Mouse (Mus musculus) neural tube, embryonic 13.5 days (tissue): Measurements from ENCODE around the gene Ppib. TPM values are rescaled to one million over a fixed set of nuclear protein-coding genes. Genes with fewer than 3 reads are reported as not detected.

Experiments used
- ATAC-seq: fragments of 200-750 bp; cut with Nextera tagmentation; 2 replicates; pipeline ENCODE4 v1.8.0; 2017; ENCODE audit warnings: low read depth, mild to moderate bottlenecking, moderate TSS enrichment, moderate library complexity
- H3K27ac ChIP-seq: fragments of 300-500 bp; sonication (generic); replicated peaks from 2 replicates; pipeline ENCODE4 v1.5.1; 2015; ENCODE audit warnings: moderate library complexity, mild to moderate bottlenecking, inconsistent platforms
- H3K27me3 ChIP-seq: fragments of 300-500 bp; sonication (generic); 2 replicates; pipeline ENCODE4 v1.6.1; 2015; ENCODE audit warnings: mild to moderate bottlenecking, inconsistent platforms
- H3K36me3 ChIP-seq: fragments of 300-500 bp; sonication (generic); 2 replicates; pipeline ENCODE4 v1.6.1; 2015; ENCODE audit warnings: mild to moderate bottlenecking, inconsistent platforms
- H3K4me1 ChIP-seq: fragments of 300-500 bp; sonication (generic); replicated peaks from 2 replicates; pipeline ENCODE4 v1.6.1; 2015; ENCODE audit warnings: inconsistent platforms
- H3K4me2 ChIP-seq: fragments of 300-500 bp; sonication (generic); 2 replicates; pipeline ENCODE4 v1.6.1; 2015; ENCODE audit warnings: inconsistent platforms, mild to moderate bottlenecking, moderate library complexity
- H3K4me3 ChIP-seq: fragments of 300-500 bp; sonication (generic); 2 replicates; pipeline ENCODE4 v1.5.1; 2015; ENCODE audit warnings: mild to moderate bottlenecking, inconsistent platforms
- H3K9ac ChIP-seq: fragments of 300-500 bp; sonication (generic); 2 replicates; pipeline ENCODE4 v1.6.1; 2015; ENCODE audit warnings: moderate library complexity, mild to moderate bottlenecking, inconsistent platforms
- H3K9me3 ChIP-seq: fragments of 300-500 bp; sonication (generic); 2 replicates; pipeline ENCODE4 v1.6.1; 2016; ENCODE audit warnings: inconsistent platforms
- WGBS: fragments of 180-500 bp; shearing (Covaris S2); methylation state at CpG from one replicate; pipeline ENCODE4 v1.1.7; 2015; 5-methylcytosine and 5-hydroxymethylcytosine counted together
- polyA plus RNA-seq: library from polyadenylated mRNA; unstranded; fragments of >200 nt; fragmentation: Nextera tagmentation; extraction: Ambion mirVana; gene quantifications from 2 replicates; pipeline ENCODE4 v1.2.1, GENCODE M21; 2015

Ppib gene
- polyA plus RNA-seq, 1 experiment from 2014 or later, result 438 TPM

- 0% methylated on average over 20 of the region's 20 CpGs for WGBS
Observed at GRCm38 (mm10) chr9:66060308-66060647, 256 bp downstream of the Ppib start.

GRCm38 (mm10) chr9:66060986-66061385 lies 964 bp downstream of the Ppib start:
- Histone ChIP-seq H3K4me1 (peaks cover 26% of the 10 kb centered on the region), H3K27ac (peak overlapping the region; percentile 89), H3K9ac (peak overlapping the region; percentile 93), H3K4me2 (peak overlapping the region; percentile 83), H3K4me3 (peak overlapping the region; percentile 69), H3K9me3 (no peaks in the 10 kb centered on the region), H3K36me3 (peaks cover 35% of the 10 kb centered on the region), H3K27me3 (no peaks in the 10 kb centered on the region)
- WGBS, result 31% methylated on average over 4 of the region's 4 CpGs
- ATAC-seq, result no peak

More at GRCm38 (mm10) chr9:66060308-66060647, 256 bp downstream of the Ppib start:
- H3K4me3 ChIP-seq, result peak overlapping the region; percentile 69
- peaks cover 26% of the 10 kb centered on the region for H3K4me1 ChIP-seq
- H3K27ac ChIP-seq, result peak overlapping the region; percentile 89
- H3K4me2 ChIP-seq, result peak overlapping the region; percentile 83
- peak; percentile 79 for ATAC-seq
- no peaks in the 10 kb centered on the region for H3K27me3 ChIP-seq
- H3K36me3 ChIP-seq, result peaks cover 28% of the 10 kb centered on the region
- peak overlapping the region; percentile 93 for H3K9ac ChIP-seq
- H3K9me3 ChIP-seq, result no peaks in the 10 kb centered on the region

GRCm38 (mm10) chr9:66061656-66062055 lies 1.6 kb downstream of the Ppib start:
- Histone ChIP-seq H3K9me3 (no peaks in the 10 kb centered on the region), H3K27me3 (0 out of 2 replicates have a peak, but pooled peaks cover 4% of the 10 kb centered on the region), H3K27ac (peak overlapping the region; percentile 89; the same call in 1 of the 2 replicates), H3K4me3 (peak overlapping the region; percentile 69), H3K4me1 (peaks cover 26% of the 10 kb centered on the region), H3K4me2 (peak overlapping the region; percentile 83), H3K9ac (peak overlapping the region; percentile 93), H3K36me3 (peaks cover 42% of the 10 kb centered on the region)
- 81% methylated on average over 3 of the region's 3 CpGs for WGBS
- ATAC-seq, result no peak

- no peak for ATAC-seq
- Histone ChIP-seq H3K4me1 (peaks cover 31% of the 10 kb centered on the region), H3K36me3 (peaks cover 52% of the 10 kb centered on the region), H3K4me2 (no peak overlapping the region), H3K27ac (no peak overlapping the region), H3K4me3 (no peak overlapping the region), H3K27me3 (peaks cover 22% of the 10 kb centered on the region), H3K9me3 (no peaks in the 10 kb centered on the region), H3K9ac (no peak overlapping the region)
- 88% methylated on average over 3 of the region's 3 CpGs for WGBS
Observed at GRCm38 (mm10) chr9:66063446-66063845, 3.4 kb downstream of the Ppib start.

- Histone ChIP-seq H3K27me3 (peaks cover 31% of the 10 kb centered on the region), H3K36me3 (peaks cover 52% of the 10 kb centered on the region), H3K4me3 (no peak overlapping the region), H3K4me2 (no peak overlapping the region), H3K27ac (no peak overlapping the region), H3K4me1 (peaks cover 34% of the 10 kb centered on the region), H3K9me3 (no peaks in the 10 kb centered on the region), H3K9ac (no peak overlapping the region)
- no peak for ATAC-seq
- 97% methylated on average over 11 of the region's 11 CpGs for WGBS
Observed at GRCm38 (mm10) chr9:66064316-66064715, 4.3 kb downstream of the Ppib start.

GRCm38 (mm10) chr9:66066791-66067190 lies 6.8 kb downstream of the Ppib start:
- Histone ChIP-seq H3K9ac (no peak overlapping the region), H3K9me3 (no peaks in the 10 kb centered on the region), H3K4me2 (no peak overlapping the region), H3K4me1 (peaks cover 24% of the 10 kb centered on the region), H3K27ac (no peak overlapping the region), H3K36me3 (peaks cover 52% of the 10 kb centered on the region), H3K27me3 (peaks cover 47% of the 10 kb centered on the region), H3K4me3 (no peak overlapping the region)
- 95% methylated on average over 3 of the region's 3 CpGs for WGBS
- ATAC-seq, result no peak

GRCm38 (mm10) chr9:66067542-66067941 lies 7.5 kb downstream of the Ppib start:
- 23% methylated on average over 5 of the region's 5 CpGs for WGBS
- no peak overlapping the region for H3K9ac ChIP-seq
- no peaks in the 10 kb centered on the region for H3K9me3 ChIP-seq
- H3K4me3 ChIP-seq, result no peak overlapping the region
- H3K27ac ChIP-seq, result no peak overlapping the region
- H3K4me2 ChIP-seq, result no peak overlapping the region
- 0 out of 2 replicates have a peak, but pooled peaks have one; percentile 11 for ATAC-seq
- peaks cover 18% of the 10 kb centered on the region for H3K4me1 ChIP-seq
- H3K36me3 ChIP-seq, result peaks cover 48% of the 10 kb centered on the region
- peaks cover 47% of the 10 kb centered on the region for H3K27me3 ChIP-seq

GRCm38 (mm10) chr9:66068056-66068455 lies 8.0 kb downstream of the Ppib start:
- H3K27me3 ChIP-seq, result peaks cover 47% of the 10 kb centered on the region
- H3K4me2 ChIP-seq, result no peak overlapping the region
- no peak for ATAC-seq
- peaks cover 18% of the 10 kb centered on the region for H3K4me1 ChIP-seq
- WGBS, result 66% methylated on average over 4 of the region's 4 CpGs
- H3K36me3 ChIP-seq, result peaks cover 43% of the 10 kb centered on the region
- H3K4me3 ChIP-seq, result 0 out of 2 replicates have a peak overlapping the region, but pooled peaks have one; percentile 47
- H3K27ac ChIP-seq, result no peak overlapping the region
- H3K9ac ChIP-seq, result no peak overlapping the region
- H3K9me3 ChIP-seq, result no peaks in the 10 kb centered on the region

- peaks cover 34% of the 10 kb centered on the region for H3K36me3 ChIP-seq
- H3K4me2 ChIP-seq, result peak overlapping the region; percentile 86
- no peak overlapping the region for H3K27ac ChIP-seq
- peaks cover under 1% of the 10 kb centered on the region; the same call in 1 of the 2 replicates for H3K9me3 ChIP-seq
- peak overlapping the region; percentile 63 for H3K9ac ChIP-seq
- H3K4me3 ChIP-seq, result peak overlapping the region; percentile 47
- H3K27me3 ChIP-seq, result peaks cover 47% of the 10 kb centered on the region
- under 1% methylated on average over 30 of the region's 30 CpGs for WGBS
- peak; percentile 76; the same call in 1 of the 2 replicates for ATAC-seq
- H3K4me1 ChIP-seq, result peaks cover 18% of the 10 kb centered on the region
Observed at GRCm38 (mm10) chr9:66068971-66069391, 9.0 kb downstream of the Ppib start.

- peaks cover 18% of the 10 kb centered on the region for H3K4me1 ChIP-seq
- peaks cover 28% of the 10 kb centered on the region for H3K36me3 ChIP-seq
- peak within 1 kb of the TSS; percentile 47 for H3K4me3 ChIP-seq
- no peak within 1 kb of the TSS for H3K27ac ChIP-seq
- peaks cover 6% of the 10 kb centered on the region; the same call in 1 of the 2 replicates for H3K9me3 ChIP-seq
- H3K9ac ChIP-seq, result peak within 1 kb of the TSS; percentile 63
- peaks cover 47% of the 10 kb centered on the region for H3K27me3 ChIP-seq
- ATAC-seq, result peak; percentile 76
- WGBS, result under 1% methylated on average over 22 of the region's 22 CpGs
- H3K4me2 ChIP-seq, result peak within 1 kb of the TSS; percentile 86
Observed at GRCm38 (mm10) chr9:66069583-66069982, 9.6 kb downstream of the Ppib start, which contains the start of gene Snx22. Snx22 (minus strand) TSS chr9:66069719.

GRCm38 (mm10) chr9:66070151-66070550 lies 10.1 kb downstream of the Ppib start:
- 95% methylated on average over 5 of the region's 5 CpGs for WGBS
- H3K27me3 ChIP-seq, result peaks cover 47% of the 10 kb centered on the region
- H3K9ac ChIP-seq, result no peak overlapping the region
- no peak overlapping the region for H3K27ac ChIP-seq
- H3K36me3 ChIP-seq, result peaks cover 25% of the 10 kb centered on the region
- peaks cover 18% of the 10 kb centered on the region for H3K4me1 ChIP-seq
- no peak for ATAC-seq
- no peak overlapping the region; the same call in 1 of the 2 replicates for H3K4me3 ChIP-seq
- peaks cover 6% of the 10 kb centered on the region; the same call in 1 of the 2 replicates for H3K9me3 ChIP-seq
- H3K4me2 ChIP-seq, result peak overlapping the region; percentile 86; the same call in 1 of the 2 replicates

GRCm38 (mm10) chr9:66072754-66073153 lies 12.7 kb downstream of the Ppib start:
- Histone ChIP-seq H3K4me1 (peaks cover 14% of the 10 kb centered on the region), H3K36me3 (no peaks in the 10 kb centered on the region), H3K27me3 (peaks cover 32% of the 10 kb centered on the region), H3K9ac (no peak overlapping the region), H3K4me3 (no peak overlapping the region), H3K9me3 (peaks cover 6% of the 10 kb centered on the region; the same call in 1 of the 2 replicates), H3K27ac (no peak overlapping the region), H3K4me2 (no peak overlapping the region)
- 90% methylated on average over 7 of the region's 7 CpGs for WGBS
- ATAC-seq, result no peak

- Histone ChIP-seq H3K9ac (peak overlapping the region; percentile 35; the same call in 1 of the 2 replicates), H3K27ac (no peak overlapping the region), H3K4me1 (peaks cover 7% of the 10 kb centered on the region; the same call in 1 of the 2 replicates), H3K9me3 (peaks cover 6% of the 10 kb centered on the region; the same call in 1 of the 2 replicates), H3K27me3 (no peaks in the 10 kb centered on the region), H3K36me3 (no peaks in the 10 kb centered on the region), H3K4me2 (peak overlapping the region; percentile 31), H3K4me3 (no peak overlapping the region)
- no peak for ATAC-seq
- 78% methylated on average over 3 of the region's 3 CpGs for WGBS
Observed at GRCm38 (mm10) chr9:66078072-66078471, 18.1 kb downstream of the Ppib start.
